Mouse (Mus musculus) liver, adult 2 months (tissue): ENCODE results near the gene Gm6657. TPM values are rescaled to one million over a fixed set of nuclear protein-coding genes. Genes with fewer than 3 reads are reported as not detected.

Experiments
- DNase-seq: peaks from one replicate; pipeline ENCODE4 v3.0.0-alpha.2; 2011; ENCODE audit warnings: low read depth, low spot score; ENCODE audit errors: extremely low read depth
- H3K27ac ChIP-seq: fragments of 200-500 bp; replicated peaks from 2 replicates; pipeline ENCODE4 v1.5.1; 2012; ENCODE audit warnings: low read depth, mild to moderate bottlenecking, control low read depth, inconsistent platforms, low read length; ENCODE audit not compliant: insufficient read depth
- H3K27me3 ChIP-seq: fragments of 200-500 bp; 2 replicates; pipeline ENCODE4 v1.6.1; 2012; ENCODE audit warnings: mild to moderate bottlenecking, moderate library complexity, low read length, inconsistent platforms; ENCODE audit not compliant: control insufficient read depth, insufficient read depth
- H3K36me3 ChIP-seq: fragments of 200-500 bp; 2 replicates; pipeline ENCODE4 v1.6.1; 2012; ENCODE audit warnings: low read length, inconsistent platforms; ENCODE audit not compliant: control insufficient read depth, insufficient read depth
- H3K4me1 ChIP-seq: fragments of 200-500 bp; 2 replicates; pipeline ENCODE4 v1.6.1; 2011; ENCODE audit warnings: low read length; ENCODE audit not compliant: control insufficient read depth, insufficient read depth
- H3K4me3 ChIP-seq: fragments of 200-500 bp; 2 replicates; pipeline ENCODE4 v1.5.1; 2011; ENCODE audit warnings: low read depth, mild to moderate bottlenecking, control low read depth, low read length, moderate library complexity; ENCODE audit not compliant: insufficient read depth
- H3K79me2 ChIP-seq: fragments of 200-500 bp; 2 replicates; pipeline ENCODE4 v1.6.1; 2012; ENCODE audit warnings: inconsistent platforms, mild to moderate bottlenecking, low read length, moderate library complexity; ENCODE audit not compliant: control insufficient read depth, insufficient read depth
- H3K9ac ChIP-seq: fragments of 200-500 bp; 2 replicates; pipeline ENCODE4 v1.6.1; 2012; ENCODE audit warnings: low read depth, mild to moderate bottlenecking, control low read depth, inconsistent platforms, low read length
- CTCF ChIP-seq: fragments of 200-500 bp; IDR thresholded peaks from 2 replicates; pipeline ENCODE4 v1.5.1; 2011; ENCODE audit warnings: low read depth, low read length, control low read depth
- POLR2A ChIP-seq: fragments of 200-500 bp; IDR thresholded peaks from 2 replicates; pipeline ENCODE4 v1.6.1; 2011; ENCODE audit warnings: low read length, control low read depth; ENCODE audit not compliant: insufficient read depth; ENCODE audit errors: extremely low read depth
- WGBS: fragments of 180-500 bp; shearing (Covaris S2); methylation state at CpG from one replicate; pipeline ENCODE4 v1.1.7; 2018; 5-methylcytosine and 5-hydroxymethylcytosine counted together
- polyA plus RNA-seq: library from polyadenylated mRNA; depleted of rRNA; stranded (reverse); fragments of >200 nt; gene quantifications from 2 replicates; pipeline ENCODE4 v1.2.3, GENCODE M21; 2012; rRNA removed
- total RNA-seq: library from RNA; depleted of rRNA; stranded (reverse); fragments of >200 nt; gene quantifications from 2 replicates; pipeline ENCODE4 v1.2.3, GENCODE M21; 2014; rRNA removed

Gm6657 gene
- total and polyA plus RNA-seq, 2 experiments: not detected

GRCm38 (mm10) chr12:78232560-78232959 lies 38.5 kb downstream of the Gm6657 start:
- Histone ChIP-seq H3K27ac (no peak overlapping the region), H3K9ac (no peak overlapping the region), H3K4me1 (peaks cover 9% of the 10 kb centered on the region; the same call in 1 of the 2 replicates), H3K79me2 (peaks cover 16% of the 10 kb centered on the region; the same call in 1 of the 2 replicates), H3K4me3 (no peak overlapping the region), H3K36me3 (no peaks in the 10 kb centered on the region), H3K27me3 (no peaks in the 10 kb centered on the region)
- TF ChIP-seq POLR2A (no peak), CTCF (no peak)
- no peak for DNase-seq

GRCm38 (mm10) chr12:78248366-78248765 lies 54.3 kb downstream of the Gm6657 start:
- Histone ChIP-seq H3K9ac (no peak overlapping the region), H3K79me2 (no peaks in the 10 kb centered on the region; the same call in 1 of the 2 replicates), H3K27ac (peak overlapping the region; percentile 48), H3K4me1 (peaks cover 19% of the 10 kb centered on the region; the same call in 1 of the 2 replicates), H3K27me3 (no peaks in the 10 kb centered on the region), H3K4me3 (no peak overlapping the region), H3K36me3 (no peaks in the 10 kb centered on the region)
- peak; percentile 67 for DNase-seq
- 9% methylated on average over 1 of the region's 1 CpGs for WGBS
- TF ChIP-seq CTCF: no peak
- TF ChIP-seq POLR2A: no peak

- H3K9ac ChIP-seq: no peak overlapping the region
- peak overlapping the region; percentile 36; the same call in 1 of the 2 replicates for H3K27ac ChIP-seq
- no peaks in the 10 kb centered on the region for H3K27me3 ChIP-seq
- H3K4me1 ChIP-seq: peaks cover 19% of the 10 kb centered on the region; the same call in 1 of the 2 replicates
- no peaks in the 10 kb centered on the region; the same call in 1 of the 2 replicates for H3K79me2 ChIP-seq
- H3K4me3 ChIP-seq: no peak overlapping the region
- no peak for TF ChIP-seq CTCF
- no peak for TF ChIP-seq POLR2A
- H3K36me3 ChIP-seq: no peaks in the 10 kb centered on the region
- peak; percentile 99 for DNase-seq
Observed at GRCm38 (mm10) chr12:78249151-78249550, 55.1 kb downstream of the Gm6657 start.

Other genes starting within 250 kb of the Gm6657 start
- 52.6 and 59.4 TPM in 2 replicates for gene Gphn, start 32.1 kb downstream of the Gm6657 start, total RNA-seq
- gene Gphn, start 32.1 kb downstream of the Gm6657 start, polyA plus RNA-seq: 31.6 and 33.5 TPM in 2 replicates